Mouse (Mus musculus): ENCODE measurements at regions not wholly inside any gene's neighbourhood (a gene's known extent, or its start where the extent isn't known, plus 50 kb on each side); places are given as distances from the start of the nearest gene placed in this dataset.

GRCm38 (mm10) chr5:101557156-101557555 lies 107.6 kb downstream of the Nkx6-1 start:
- Histone ChIP-seq H3K27me3 (replicated peaks; ENCODE audit: control insufficient read depth, insufficient read depth, low read length) (no peaks in the 10 kb centered on the region), H3K27ac (ENCODE audit: insufficient read depth, low read depth, low read length) (no peak overlapping the region), H3K4me3 (ENCODE audit: insufficient read depth, low read depth, low read length) (no peak overlapping the region), H3K4me1 (ENCODE audit: control insufficient read depth, insufficient read depth, low read length) (no peaks in the 10 kb centered on the region), H3K36me3 (ENCODE audit: control insufficient read depth, insufficient read depth, low read length) (no peaks in the 10 kb centered on the region)
- TF ChIP-seq POLR2A (IDR thresholded peaks at IDR 0.05; ENCODE audit: low read depth, low read length) (no peak), CTCF (conservative IDR thresholded peaks at IDR 0.05; ENCODE audit: insufficient read depth, insufficient read length, low read depth, low read length) (no peak)
- DNase-seq: no peak
- 73% methylated on average over 3 of the region's 3 CpGs for WGBS

GRCm38 (mm10) chr5:101543326-101543725 lies 121.5 kb downstream of the Nkx6-1 start:
- Histone ChIP-seq H3K4me3 (ENCODE audit: insufficient read depth, low read depth, low read length) (no peak overlapping the region), H3K36me3 (ENCODE audit: control insufficient read depth, insufficient read depth, low read length) (no peaks in the 10 kb centered on the region), H3K4me1 (ENCODE audit: control insufficient read depth, insufficient read depth, low read length) (no peaks in the 10 kb centered on the region), H3K27me3 (replicated peaks; ENCODE audit: control insufficient read depth, insufficient read depth, low read length) (no peaks in the 10 kb centered on the region; the same call in 1 of the 2 replicates), H3K27ac (ENCODE audit: insufficient read depth, low read depth, low read length) (no peak overlapping the region)
- no peak for DNase-seq
- TF ChIP-seq CTCF (conservative IDR thresholded peaks at IDR 0.05; ENCODE audit: insufficient read depth, insufficient read length, low read depth, low read length) (no peak), POLR2A (IDR thresholded peaks at IDR 0.05; ENCODE audit: low read depth, low read length) (no peak)
- WGBS: 59% methylated on average over 13 of the region's 13 CpGs

GRCm38 (mm10) chr5:101539818-101540217 lies 125.0 kb downstream of the Nkx6-1 start:
- no peaks in the 10 kb centered on the region; the same call in 1 of the 2 replicates for H3K27me3 ChIP-seq (replicated peaks; ENCODE audit: control insufficient read depth, insufficient read depth, low read length)
- DNase-seq: no peak
- no peaks in the 10 kb centered on the region for H3K36me3 ChIP-seq (ENCODE audit: control insufficient read depth, insufficient read depth, low read length)
- H3K4me3 ChIP-seq (ENCODE audit: insufficient read depth, low read depth, low read length): no peak overlapping the region
- WGBS: 32% methylated on average over 1 of the region's 1 CpGs
- H3K4me1 ChIP-seq (ENCODE audit: control insufficient read depth, insufficient read depth, low read length): no peaks in the 10 kb centered on the region
- no peak overlapping the region for H3K27ac ChIP-seq (ENCODE audit: insufficient read depth, low read depth, low read length)
- no peak for TF ChIP-seq POLR2A (IDR thresholded peaks at IDR 0.05; ENCODE audit: low read depth, low read length)
- no peak for TF ChIP-seq CTCF (conservative IDR thresholded peaks at IDR 0.05; ENCODE audit: insufficient read depth, insufficient read length, low read depth, low read length)

GRCm38 (mm10) chr5:101539254-101539549 lies 125.6 kb downstream of the Nkx6-1 start:
- no peaks in the 10 kb centered on the region; the same call in 1 of the 2 replicates for H3K27me3 ChIP-seq (replicated peaks; ENCODE audit: control insufficient read depth, insufficient read depth, low read length)
- 30% methylated on average over 10 of the region's 10 CpGs for WGBS

GRCm38 (mm10) chr5:101538410-101539253 lies 126.2 kb downstream of the Nkx6-1 start:
- Histone ChIP-seq H3K27me3 (replicated peaks; ENCODE audit: control insufficient read depth, insufficient read depth, low read length) (no peaks in the 10 kb centered on the region), H3K4me1 (ENCODE audit: control insufficient read depth, insufficient read depth, low read length) (no peaks in the 10 kb centered on the region), H3K27ac (ENCODE audit: insufficient read depth, low read depth, low read length) (no peak overlapping the region), H3K4me3 (ENCODE audit: insufficient read depth, low read depth, low read length) (no peak overlapping the region), H3K36me3 (ENCODE audit: control insufficient read depth, insufficient read depth, low read length) (no peaks in the 10 kb centered on the region)
- TF ChIP-seq CTCF (conservative IDR thresholded peaks at IDR 0.05; ENCODE audit: insufficient read depth, insufficient read length, low read depth, low read length) (no peak), POLR2A (IDR thresholded peaks at IDR 0.05; ENCODE audit: low read depth, low read length) (no peak)
- DNase-seq: no peak
- 15% methylated on average over 24 of the region's 24 CpGs for WGBS

More at GRCm38 (mm10) chr5:101539254-101539549, 125.6 kb downstream of the Nkx6-1 start:
- TF ChIP-seq POLR2A (IDR thresholded peaks at IDR 0.05; ENCODE audit: low read depth, low read length): no peak
- TF ChIP-seq CTCF (conservative IDR thresholded peaks at IDR 0.05; ENCODE audit: insufficient read depth, insufficient read length, low read depth, low read length): no peak
- Histone ChIP-seq H3K4me3 (ENCODE audit: insufficient read depth, low read depth, low read length) (no peak overlapping the region), H3K36me3 (ENCODE audit: control insufficient read depth, insufficient read depth, low read length) (no peaks in the 10 kb centered on the region), H3K27ac (ENCODE audit: insufficient read depth, low read depth, low read length) (no peak overlapping the region), H3K4me1 (ENCODE audit: control insufficient read depth, insufficient read depth, low read length) (no peaks in the 10 kb centered on the region)
- no peak for DNase-seq

- WGBS: 7% methylated on average over 23 of the region's 23 CpGs
- H3K4me3 ChIP-seq (ENCODE audit: insufficient read depth, low read depth, low read length): no peak overlapping the region
Measured at GRCm38 (mm10) chr5:101537518-101538380, 127.0 kb downstream of the Nkx6-1 start.

GRCm38 (mm10) chr5:101535451-101535850 lies 129.3 kb downstream of the Nkx6-1 start:
- H3K27me3 ChIP-seq (replicated peaks; ENCODE audit: control insufficient read depth, insufficient read depth, low read length): no peaks in the 10 kb centered on the region
- no peak overlapping the region for H3K27ac ChIP-seq (ENCODE audit: insufficient read depth, low read depth, low read length)
- TF ChIP-seq CTCF (conservative IDR thresholded peaks at IDR 0.05; ENCODE audit: insufficient read depth, insufficient read length, low read depth, low read length) (no peak), POLR2A (IDR thresholded peaks at IDR 0.05; ENCODE audit: low read depth, low read length) (no peak)

More at GRCm38 (mm10) chr5:101537518-101538380, 127.0 kb downstream of the Nkx6-1 start:
- DNase-seq: no peak
- H3K36me3 ChIP-seq (ENCODE audit: control insufficient read depth, insufficient read depth, low read length): no peaks in the 10 kb centered on the region
- H3K4me1 ChIP-seq (ENCODE audit: control insufficient read depth, insufficient read depth, low read length): no peaks in the 10 kb centered on the region
- H3K27ac ChIP-seq (ENCODE audit: insufficient read depth, low read depth, low read length): no peak overlapping the region
- no peaks in the 10 kb centered on the region for H3K27me3 ChIP-seq (replicated peaks; ENCODE audit: control insufficient read depth, insufficient read depth, low read length)
- no peak for TF ChIP-seq POLR2A (IDR thresholded peaks at IDR 0.05; ENCODE audit: low read depth, low read length)

More at GRCm38 (mm10) chr5:101535451-101535850, 129.3 kb downstream of the Nkx6-1 start:
- no peak overlapping the region for H3K4me3 ChIP-seq (ENCODE audit: insufficient read depth, low read depth, low read length)
- 73% methylated on average over 5 of the region's 5 CpGs for WGBS
- no peaks in the 10 kb centered on the region for H3K4me1 ChIP-seq (ENCODE audit: control insufficient read depth, insufficient read depth, low read length)
- H3K36me3 ChIP-seq (ENCODE audit: control insufficient read depth, insufficient read depth, low read length): no peaks in the 10 kb centered on the region
- DNase-seq: no peak
